Mouse (Mus musculus) urinary bladder, adult 2 months (tissue): Measurements from ENCODE around the gene Prrc2a. TPM values are rescaled to one million over a fixed set of nuclear protein-coding genes. Genes with fewer than 3 reads are reported as not detected.

Source experiments
- DNase-seq: peaks from one replicate; pipeline ENCODE4 v3.0.0; 2022; ENCODE audit warnings: low spot score
- polyA plus RNA-seq: library from polyadenylated mRNA; depleted of rRNA; stranded (reverse); fragments of >200 nt; gene quantifications from 2 replicates; pipeline ENCODE4 v1.2.3, GENCODE M21; 2012; rRNA removed

Gene Prrc2a
- polyA plus RNA-seq, 1 experiment, result 170 TPM

DNA sequence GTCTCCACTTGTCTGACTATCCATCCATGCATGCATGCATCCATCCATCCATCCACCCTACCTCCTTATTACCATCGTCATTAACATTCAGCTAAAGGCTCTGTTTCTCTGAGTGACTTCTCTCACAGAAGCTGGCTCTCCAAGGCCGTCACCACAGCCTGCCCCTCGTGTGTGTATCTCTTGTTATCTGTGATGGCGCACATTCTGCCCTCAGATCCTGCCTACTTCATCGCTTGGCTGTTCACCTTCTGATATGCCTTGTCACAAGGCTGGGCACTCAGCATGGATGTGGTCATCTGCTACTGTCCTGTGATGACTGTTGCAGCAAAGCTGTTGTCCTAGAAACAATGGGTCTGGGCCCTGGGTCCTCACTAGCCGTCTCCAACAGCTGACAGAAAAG, 59.9 kb downstream of the Prrc2a start:
- DNase-seq, result no peak

DNA sequence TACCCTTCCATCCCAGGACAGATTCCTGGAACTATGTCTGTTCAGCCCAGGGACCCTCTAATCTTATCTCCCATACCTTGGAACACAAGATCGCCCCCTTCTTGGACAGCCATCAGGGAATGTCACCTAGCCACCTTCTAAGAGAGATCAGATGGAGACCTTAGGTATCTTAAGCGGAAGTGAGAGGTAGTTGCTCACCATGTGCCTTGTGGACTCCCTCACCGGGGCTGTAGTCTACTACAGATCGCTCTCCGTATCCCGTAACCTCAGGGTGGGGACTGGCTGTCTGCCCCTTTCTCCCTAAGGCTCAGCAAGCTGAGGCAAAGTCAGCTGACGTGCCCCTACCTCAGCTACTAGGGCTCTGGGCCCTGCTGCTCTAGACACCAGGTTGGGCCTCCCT, 60.6 kb downstream of the Prrc2a start:
- no peak for DNase-seq

DNA sequence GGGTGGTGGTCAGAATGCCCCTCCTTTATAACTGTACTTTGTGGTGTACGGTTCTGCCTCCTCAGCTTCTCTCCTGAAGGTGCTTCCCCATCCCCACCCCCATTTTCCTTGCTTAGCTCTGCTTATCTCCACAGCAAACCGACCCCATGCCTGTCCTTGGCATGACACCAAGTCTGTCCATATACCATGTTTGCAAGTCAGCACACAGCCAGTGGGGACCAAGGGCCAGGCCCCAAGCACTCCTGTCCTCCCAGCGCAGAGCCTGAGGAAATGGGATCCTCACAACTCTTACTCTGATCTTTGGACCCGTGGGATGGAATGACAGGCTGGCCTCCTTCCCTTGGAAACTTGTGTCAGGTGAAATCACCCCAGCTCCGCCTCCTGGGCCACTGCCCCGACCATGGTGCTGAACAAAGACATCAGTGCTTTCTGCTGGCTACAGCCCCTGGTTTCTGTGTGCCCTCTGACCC, 61.4 kb downstream of the Prrc2a start:
- DNase-seq, result no peak

DNA sequence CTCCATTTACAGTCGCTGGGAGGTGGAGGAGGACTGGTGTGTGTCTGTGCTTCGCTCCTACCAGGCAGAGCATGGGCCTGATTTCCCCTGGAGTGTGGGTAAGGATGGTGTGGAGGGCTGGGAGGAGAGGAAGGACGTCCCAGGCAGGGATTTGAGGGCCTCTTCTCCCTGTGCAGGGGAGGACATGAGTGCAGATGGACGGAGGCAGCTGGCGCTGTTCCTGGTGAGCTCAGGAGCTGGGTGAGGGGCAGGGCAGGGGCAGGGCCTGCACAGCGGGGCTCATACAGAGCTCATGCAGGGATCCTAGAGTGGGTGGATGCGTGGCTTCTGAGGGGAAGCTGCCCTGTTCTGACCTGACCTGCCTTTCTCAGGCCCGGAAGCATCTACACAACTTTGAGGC, 62.4 kb downstream of the Prrc2a start:
- no peak for DNase-seq

- no peak for DNase-seq
Observed at GRCm38 (mm10) chr17:35101161-35101560, 63.5 kb downstream of the Prrc2a start.

- no peak for DNase-seq
Observed at GRCm38 (mm10) chr17:35100196-35100765, 64.4 kb downstream of the Prrc2a start.

Other genes starting within 250 kb of the Prrc2a start
- gene Neu1, start 233.6 kb downstream of the Prrc2a start, polyA plus RNA-seq, result 27.9 and 32.0 TPM in 2 replicates
- gene Hspa1b, start 205.7 kb downstream of the Prrc2a start, polyA plus RNA-seq, result 100 and 116 TPM in 2 replicates
- not detected in 2 replicates for gene Gm20481, start 195.0 kb downstream of the Prrc2a start, polyA plus RNA-seq
- gene Hspa1a, start 192.7 kb downstream of the Prrc2a start, polyA plus RNA-seq, result 52.7 and 54.4 TPM in 2 replicates
- 0.47 and 0.54 TPM in 2 replicates for gene Hspa1l, start 192.2 kb downstream of the Prrc2a start, polyA plus RNA-seq
- 47.8 and 58.4 TPM in 2 replicates for gene Lsm2, start 183.0 kb downstream of the Prrc2a start, polyA plus RNA-seq
- gene Vars, start 163.9 kb downstream of the Prrc2a start, polyA plus RNA-seq, result 49.8 and 53.0 TPM in 2 replicates
- 5.2 and 6.1 TPM in 2 replicates for gene Vwa7, start 148.3 kb downstream of the Prrc2a start, polyA plus RNA-seq
- gene Sapcd1, start 136.9 kb downstream of the Prrc2a start, polyA plus RNA-seq, result 0.77 and 0.81 TPM in 2 replicates
- gene Msh5, start 118.2 kb downstream of the Prrc2a start, polyA plus RNA-seq, result 1.2 and 1.4 TPM in 2 replicates
- gene Clic1, start 114.9 kb downstream of the Prrc2a start, polyA plus RNA-seq, result 149 and 191 TPM in 2 replicates
- gene Ddah2, start 105.9 kb downstream of the Prrc2a start, polyA plus RNA-seq, result 60.5 and 68.6 TPM in 2 replicates
- 0.26 and 0.37 TPM in 2 replicates for gene Ly6g6c, start 99.5 kb downstream of the Prrc2a start, polyA plus RNA-seq
- gene Mpig6b, start 98.7 kb downstream of the Prrc2a start, polyA plus RNA-seq, result 0.44 and 0.48 TPM in 2 replicates
- 9.5 and 12.9 TPM in 2 replicates for gene Ly6g6e, start 88.0 kb downstream of the Prrc2a start, polyA plus RNA-seq
- 5.4 and 5.8 TPM in 2 replicates for gene Ly6g6d, start 86.8 kb downstream of the Prrc2a start, polyA plus RNA-seq
- 0.15 TPM in 1 of 2 replicates, not detected in the other for gene Ly6g6f, start 79.3 kb downstream of the Prrc2a start, polyA plus RNA-seq
- gene Abhd16a, start 75.6 kb downstream of the Prrc2a start, polyA plus RNA-seq, result 104 and 114 TPM in 2 replicates
- not detected in 2 replicates for gene Ly6g5c, start 56.6 kb downstream of the Prrc2a start, polyA plus RNA-seq
- 1.0 and 1.2 TPM in 2 replicates for gene Ly6g5b, start 49.5 kb downstream of the Prrc2a start, polyA plus RNA-seq
- gene Gpank1, start 43.4 kb downstream of the Prrc2a start, polyA plus RNA-seq, result 16.2 and 19.3 TPM in 2 replicates
- gene Csnk2b, start 42.8 kb downstream of the Prrc2a start, polyA plus RNA-seq, result 116 and 122 TPM in 2 replicates
- 10.2 and 12.6 TPM in 2 replicates for gene D17H6S53E, start 38.5 kb downstream of the Prrc2a start, polyA plus RNA-seq
- 0.22 and 0.29 TPM in 2 replicates for gene Apom, start 32.8 kb downstream of the Prrc2a start, polyA plus RNA-seq
- 130 and 136 TPM in 2 replicates for gene Bag6, start 29.7 kb downstream of the Prrc2a start, polyA plus RNA-seq
- gene Aif1, start 11.2 kb upstream of the Prrc2a start, polyA plus RNA-seq, result 11.2 and 13.3 TPM in 2 replicates
- gene Lst1, start 23.5 kb upstream of the Prrc2a start, polyA plus RNA-seq, result 20.4 and 23.0 TPM in 2 replicates
- gene Ltb, start 29.5 kb upstream of the Prrc2a start, polyA plus RNA-seq, result 2.6 and 3.5 TPM in 2 replicates
- 0.55 and 0.83 TPM in 2 replicates for gene Tnf, start 37.1 kb upstream of the Prrc2a start, polyA plus RNA-seq
- gene Lta, start 40.5 kb upstream of the Prrc2a start, polyA plus RNA-seq, result 0.29 and 0.43 TPM in 2 replicates
- 0.18 TPM in 1 of 2 replicates, not detected in the other for gene Gm16181, start 55.9 kb upstream of the Prrc2a start, polyA plus RNA-seq
- gene Atp6v1g2, start 68.8 kb upstream of the Prrc2a start, polyA plus RNA-seq, result 11.9 and 14.5 TPM in 2 replicates
- gene Nfkbil1, start 70.9 kb upstream of the Prrc2a start, polyA plus RNA-seq, result 14.0 and 15.4 TPM in 2 replicates
- gene Ddx39b, start 76.8 kb upstream of the Prrc2a start, polyA plus RNA-seq, result 314 and 350 TPM in 2 replicates
- 589 and 606 TPM in 2 replicates for gene H2-D1, start 97.8 kb upstream of the Prrc2a start, polyA plus RNA-seq
- 0.19 TPM in 2 replicates for gene H2-Q1, start 155.5 kb upstream of the Prrc2a start, polyA plus RNA-seq
- 3.0 and 3.4 TPM in 2 replicates for gene H2-Q2, start 177.3 kb upstream of the Prrc2a start, polyA plus RNA-seq
- 69.6 and 78.7 TPM in 2 replicates for gene H2-Q4, start 214.7 kb upstream of the Prrc2a start, polyA plus RNA-seq